Mouse (Mus musculus): ENCODE measurements around the gene Gm20388.

DNA sequence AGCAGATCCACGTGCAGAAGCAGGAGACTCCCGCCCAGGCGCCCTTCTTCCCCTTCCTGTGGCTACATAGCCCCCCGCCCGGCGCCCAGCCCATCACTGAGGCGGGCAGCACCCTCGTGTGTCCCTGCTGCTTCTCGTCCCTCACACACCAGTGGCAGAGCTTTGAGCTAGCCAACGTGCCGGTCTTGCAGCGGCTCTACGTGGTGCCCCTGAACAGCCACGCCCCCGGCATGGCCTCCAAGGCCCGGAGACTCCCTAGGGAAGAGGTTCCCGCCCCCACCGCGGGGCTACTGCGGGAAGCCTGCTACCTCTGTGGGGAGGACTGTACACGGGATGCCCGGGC lies 318.9 kb downstream of the Gm20388 start:
- TF ChIP-seq CTCF (IDR thresholded peaks at IDR 0.05; ENCODE audit: low read depth) (no peak), EP300 (IDR thresholded peaks at IDR 0.05; ENCODE audit: low read depth) (no peak)

All from liver, embryonic 14.5 days (tissue).